Mouse (Mus musculus) left cerebral cortex, postnatal 10 days (tissue): ENCODE results near the gene Gpa33. TPM values are rescaled to one million over a fixed set of nuclear protein-coding genes. Genes with fewer than 3 reads are reported as not detected.

Experiments used
- DNase-seq, 2 experiments: peaks; one replicate each; pipeline ENCODE4 v3.0.0; 2021 to 2022; ENCODE audit warnings: low spot score in 2 of 2, mixed read lengths in 1 of 2; ENCODE audit errors: extremely low spot score in 1 of 2
- intact Hi-C: fragments of 180-260 bp; cut with DNase I; formaldehyde crosslinking; loops from one replicate; pipeline ENCODE4 v1.15.1; 2025
- total RNA-seq, 2 experiments: library from RNA; stranded (reverse); gene quantifications; 2 replicates each; pipeline ENCODE4 v1.2.3; 2021

The Gpa33 gene
- total RNA-seq = not detected

DNA sequence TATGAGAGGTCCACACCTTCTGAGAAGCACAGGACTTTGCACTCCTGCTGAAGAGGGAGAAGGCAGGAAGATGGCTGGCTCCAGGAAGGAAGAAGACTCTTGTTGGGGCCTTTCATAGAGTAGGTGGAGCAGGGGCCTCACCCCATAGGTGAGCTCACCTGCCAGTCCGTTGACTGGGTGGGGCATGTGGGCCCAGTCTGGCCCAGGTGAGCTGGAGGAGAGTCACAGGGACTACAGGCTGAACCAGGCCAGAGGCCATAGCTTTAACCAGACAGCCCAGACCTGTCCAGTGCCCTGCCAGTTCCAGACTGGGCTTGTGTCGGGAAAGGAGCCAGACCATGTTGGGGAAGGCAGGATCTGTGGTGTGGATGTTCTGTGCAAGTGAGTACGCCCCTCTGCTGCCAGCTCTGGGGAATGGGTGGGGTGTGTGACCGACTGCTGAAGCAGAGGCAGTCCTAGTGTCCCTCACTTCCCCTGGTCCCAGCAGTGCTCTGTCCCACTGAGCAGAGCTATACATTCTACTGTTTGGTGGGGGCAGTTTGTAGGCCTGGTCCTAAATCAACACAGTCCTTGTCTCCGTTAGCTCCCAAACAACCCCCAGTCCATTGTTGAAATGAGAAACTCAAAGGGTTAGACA lies at the start of gene Gpa33:
Gpa33 (plus strand) TSS at position 15 of the 637 bp plus-strand sequence.
- no peak for DNase-seq
- intact Hi-C loops = no loop called here

DNA sequence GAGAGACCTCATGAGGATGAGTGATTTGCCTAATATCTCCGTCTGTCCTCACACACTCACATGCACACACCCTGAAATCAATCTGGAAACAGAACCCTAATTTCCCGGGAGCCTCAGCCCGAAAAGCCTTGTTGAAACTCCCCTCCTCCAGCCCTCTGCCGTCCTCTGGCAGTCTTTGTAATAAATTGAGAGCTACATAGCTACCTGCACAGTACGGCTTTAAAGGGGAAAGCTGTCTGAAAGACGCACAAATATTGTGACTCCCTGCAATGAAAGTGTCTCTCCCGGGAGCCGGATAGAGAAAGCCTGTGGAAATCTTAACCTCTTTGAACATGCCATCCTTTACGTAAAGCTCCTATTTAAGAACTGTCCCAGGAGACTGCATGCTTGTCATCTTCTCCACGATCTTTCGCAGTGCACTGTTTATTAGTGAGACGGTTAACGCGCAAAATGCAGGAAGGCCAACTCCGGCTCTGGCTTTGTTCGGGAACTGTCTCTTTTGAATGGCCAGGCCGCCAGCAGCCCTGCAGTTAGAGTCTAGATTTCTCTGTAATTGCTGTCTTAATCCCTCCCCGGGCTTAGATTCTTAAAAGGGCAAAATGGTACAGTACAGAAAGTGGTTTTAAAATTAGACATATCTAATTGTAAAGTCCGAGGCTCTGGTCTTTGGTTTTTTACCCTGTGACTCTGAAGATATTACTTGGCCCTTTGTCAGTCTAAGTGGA lies 41.4 kb upstream of the Gpa33 start:
- DNase-seq = no peak

DNA sequence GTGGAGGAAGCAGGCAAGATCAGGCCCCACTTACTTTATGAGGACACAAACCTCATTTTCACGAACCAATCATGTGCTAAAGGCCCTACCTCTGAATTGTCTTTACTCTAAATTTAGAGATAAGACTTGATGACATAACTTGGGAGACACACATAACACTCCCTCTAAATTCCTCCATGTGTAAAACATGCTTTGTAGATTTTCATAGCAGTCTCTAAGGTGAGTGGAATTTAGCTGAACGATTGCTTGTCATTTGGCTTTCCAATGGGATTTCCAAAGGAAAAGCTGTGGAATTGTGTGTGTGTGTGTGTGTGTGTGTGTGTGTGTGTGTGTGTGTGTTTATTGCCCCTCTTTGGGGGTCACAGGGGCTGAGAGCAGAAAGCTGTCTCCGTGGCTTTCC lies 40.7 kb upstream of the Gpa33 start:
- DNase-seq = no peak
- intact Hi-C loops = no loop called here

More for the DNA sequence above, 41.4 kb upstream of the Gpa33 start:
- intact Hi-C loops = no loop called here

DNA sequence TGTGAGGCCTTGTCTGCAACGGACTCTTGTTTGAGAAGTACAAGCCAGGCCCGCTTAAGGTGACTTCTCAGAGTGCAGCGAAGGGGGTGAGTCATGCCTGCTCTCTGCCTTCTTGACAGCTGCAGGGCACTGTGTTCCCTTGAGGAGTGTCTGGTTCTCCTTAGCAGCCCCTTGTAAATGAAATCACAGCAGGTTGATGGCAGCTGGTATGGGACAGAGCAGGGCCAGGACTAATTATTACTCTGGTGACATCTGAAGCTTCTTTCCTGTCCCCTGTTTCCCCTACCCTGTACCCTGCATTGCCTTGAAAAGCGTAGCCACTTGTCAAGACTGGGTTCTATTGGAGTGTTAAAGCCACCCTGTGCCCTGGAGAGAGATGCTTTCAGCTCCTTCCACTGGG lies 40.3 kb upstream of the Gpa33 start:
- intact Hi-C loops = no loop called here
- no peak for DNase-seq

DNA sequence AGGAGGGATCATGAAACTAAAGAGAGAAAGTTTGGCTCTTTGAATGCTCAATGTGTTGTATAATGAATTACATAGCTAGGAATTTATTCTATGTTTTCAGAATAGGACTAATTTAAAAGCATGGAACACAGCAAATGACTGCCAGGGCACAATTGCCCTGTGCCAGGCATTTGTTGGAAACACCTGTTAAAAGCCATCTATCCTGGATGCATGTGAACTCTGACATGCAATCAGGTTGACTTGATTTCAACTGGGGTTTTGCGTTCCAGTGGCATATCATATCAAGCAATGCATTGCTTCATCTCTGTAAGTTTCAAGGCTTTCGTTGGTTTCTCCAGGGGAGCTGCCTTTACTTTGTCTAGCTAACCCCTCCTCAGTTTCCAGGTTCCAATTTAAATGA lies 39.7 kb upstream of the Gpa33 start:
- intact Hi-C loops = no loop called here
- no peak for DNase-seq

DNA sequence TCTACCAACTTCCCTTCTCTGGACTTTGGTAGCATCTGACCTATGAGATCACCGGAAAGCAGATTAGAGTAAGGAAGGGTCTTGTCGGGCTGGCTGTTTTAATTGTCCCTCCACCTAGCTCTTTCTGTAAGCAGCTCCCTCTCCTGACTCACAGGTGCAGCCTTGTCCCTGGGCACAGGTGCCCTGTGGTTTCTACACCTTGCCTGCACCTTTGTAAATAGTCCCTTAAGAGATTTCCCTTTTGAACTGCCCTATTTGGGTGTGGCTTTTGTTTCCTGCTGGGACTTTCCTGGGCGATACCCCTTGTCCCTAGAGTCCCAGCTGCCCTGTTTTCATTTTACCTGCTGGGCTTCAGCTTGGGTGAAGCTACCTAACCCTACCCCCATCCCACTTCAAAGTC lies 35.6 kb upstream of the Gpa33 start:
- intact Hi-C loops = no loop called here
- no peak for DNase-seq

DNA sequence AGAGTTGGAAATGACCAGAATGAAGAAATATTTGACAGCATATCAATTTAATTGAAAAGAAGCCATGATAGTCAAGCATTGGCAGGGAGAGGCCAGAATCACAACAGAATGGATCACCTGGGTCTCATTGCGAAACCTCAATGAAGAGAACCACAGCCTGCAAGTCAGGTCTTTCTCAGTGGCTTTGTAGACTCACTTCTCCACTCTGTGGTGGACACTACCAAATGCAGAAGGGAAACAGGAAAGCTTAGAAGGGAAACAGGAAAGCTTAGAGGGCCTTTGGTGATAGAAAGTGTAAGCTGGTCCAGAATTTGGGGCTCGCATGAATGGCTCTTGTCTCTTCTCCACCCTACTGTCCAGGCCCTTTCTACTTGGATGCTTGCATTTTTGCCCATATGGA lies 31.9 kb upstream of the Gpa33 start:
- no peak for DNase-seq
- intact Hi-C loops = no loop called here

DNA sequence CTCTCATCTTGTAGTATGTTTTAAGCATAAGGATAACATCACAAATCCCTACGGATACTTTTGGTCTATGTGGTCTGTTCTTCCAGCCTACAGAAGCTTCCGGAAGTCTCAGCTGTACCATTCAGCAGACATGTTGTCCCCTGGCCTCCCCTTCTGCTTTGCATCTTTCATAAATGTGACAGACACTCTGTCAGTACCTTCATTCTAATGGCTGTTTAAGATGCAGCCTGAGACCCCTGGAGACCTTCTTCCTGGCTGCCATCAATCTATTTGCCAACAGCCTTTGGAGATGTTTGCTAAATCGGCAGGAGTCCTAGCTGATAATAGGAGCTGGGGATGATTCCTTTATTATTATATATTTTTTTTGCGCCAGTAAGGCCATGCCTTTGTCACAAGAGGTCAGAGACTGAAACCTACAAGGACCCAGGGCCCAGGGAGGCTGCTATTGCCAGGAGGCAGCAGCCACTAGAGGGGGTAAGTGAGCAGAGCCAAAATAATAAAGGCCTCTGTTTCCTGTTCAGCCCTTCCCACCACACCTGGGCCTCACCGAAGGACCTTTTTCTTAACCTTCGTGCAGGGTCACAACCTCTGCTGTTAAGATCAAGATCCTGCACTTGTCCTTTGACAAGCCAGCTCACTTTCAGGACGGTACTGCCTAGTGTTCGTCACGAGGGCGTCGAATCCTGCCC lies 27.0 kb upstream of the Gpa33 start:
- intact Hi-C loops = no loop called here
- DNase-seq = no peak

DNA sequence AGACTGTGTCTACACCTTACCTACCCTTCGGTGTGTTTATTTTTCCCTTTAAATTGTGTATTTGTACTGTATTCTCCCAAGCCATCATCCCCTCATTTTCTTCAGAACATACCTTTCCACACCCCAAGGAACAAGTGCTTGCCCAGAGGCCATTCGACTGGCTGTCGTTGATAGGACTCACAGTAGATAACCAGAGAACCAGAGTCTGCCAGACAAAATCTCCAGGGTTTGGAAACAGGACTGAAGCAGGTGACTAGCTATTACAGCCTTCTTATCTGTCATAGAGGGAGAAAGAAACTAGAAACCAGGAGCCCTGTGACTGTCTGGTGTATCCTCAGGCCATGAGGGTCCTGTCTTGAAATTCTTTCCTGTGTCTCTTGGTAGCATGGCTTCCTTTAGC lies 25.2 kb upstream of the Gpa33 start:
- no peak for DNase-seq
- intact Hi-C loops = no loop called here

DNA sequence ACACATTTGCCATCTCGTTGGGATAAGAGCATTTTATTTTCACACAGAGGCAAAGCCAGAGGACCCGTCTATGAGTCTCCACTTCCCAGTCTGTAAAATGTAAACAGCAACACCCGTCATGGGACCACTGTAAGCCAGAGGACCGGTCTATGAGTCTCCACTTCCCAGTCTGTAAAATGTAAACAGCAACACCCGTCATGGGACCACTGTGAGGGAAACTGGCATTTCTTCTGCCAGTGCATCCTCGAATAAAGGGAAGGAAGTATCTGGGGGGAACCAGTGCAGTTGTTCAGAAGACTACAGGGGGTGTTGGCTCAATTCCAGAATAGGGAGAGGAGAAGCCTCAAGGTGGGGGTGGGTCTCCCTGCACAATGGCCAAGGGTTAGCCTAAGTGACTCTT lies 24.6 kb upstream of the Gpa33 start:
- DNase-seq = no peak
- intact Hi-C loops = no loop called here

DNA sequence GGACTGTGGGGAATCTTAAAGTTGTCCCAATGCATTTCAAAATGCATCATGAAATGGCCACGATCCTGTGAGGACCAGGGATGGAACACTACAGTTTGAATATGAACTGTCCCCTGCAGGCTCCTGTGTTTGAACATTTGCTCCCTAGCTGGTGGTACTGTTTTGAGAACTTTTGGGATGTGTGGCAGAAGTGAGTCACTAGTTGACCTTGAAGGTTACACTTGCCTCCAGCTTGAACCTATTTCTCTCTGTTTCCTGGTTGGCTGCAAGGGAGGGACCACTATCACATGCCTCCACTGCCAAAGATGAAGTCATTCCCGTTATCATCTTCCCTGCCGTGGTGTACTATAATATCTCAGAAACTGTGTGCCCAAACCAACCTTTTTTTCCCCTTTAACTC lies 15.1 kb upstream of the Gpa33 start:
- no peak for DNase-seq
- intact Hi-C loops = no loop called here

DNA sequence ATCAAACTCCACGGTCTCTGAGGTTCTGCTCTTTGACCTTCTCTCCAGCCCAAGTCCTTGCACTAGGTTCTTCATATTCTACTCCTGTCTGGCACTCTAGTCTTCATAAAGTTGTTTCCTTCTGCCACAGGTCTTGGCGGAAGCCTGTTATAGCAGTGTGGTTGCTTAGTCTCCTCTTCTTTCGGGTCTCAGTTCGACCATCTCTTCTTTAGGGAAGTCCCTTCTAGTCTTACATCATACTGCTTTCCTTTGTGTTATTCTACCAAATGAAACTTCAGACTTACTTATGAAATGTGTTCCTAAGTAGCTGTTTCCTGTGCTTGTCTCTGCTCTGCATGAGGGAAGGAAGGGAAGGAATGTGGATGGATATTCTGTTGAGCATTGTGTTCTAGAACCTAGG lies 14.3 kb upstream of the Gpa33 start:
- intact Hi-C loops = no loop called here
- DNase-seq = no peak

DNA sequence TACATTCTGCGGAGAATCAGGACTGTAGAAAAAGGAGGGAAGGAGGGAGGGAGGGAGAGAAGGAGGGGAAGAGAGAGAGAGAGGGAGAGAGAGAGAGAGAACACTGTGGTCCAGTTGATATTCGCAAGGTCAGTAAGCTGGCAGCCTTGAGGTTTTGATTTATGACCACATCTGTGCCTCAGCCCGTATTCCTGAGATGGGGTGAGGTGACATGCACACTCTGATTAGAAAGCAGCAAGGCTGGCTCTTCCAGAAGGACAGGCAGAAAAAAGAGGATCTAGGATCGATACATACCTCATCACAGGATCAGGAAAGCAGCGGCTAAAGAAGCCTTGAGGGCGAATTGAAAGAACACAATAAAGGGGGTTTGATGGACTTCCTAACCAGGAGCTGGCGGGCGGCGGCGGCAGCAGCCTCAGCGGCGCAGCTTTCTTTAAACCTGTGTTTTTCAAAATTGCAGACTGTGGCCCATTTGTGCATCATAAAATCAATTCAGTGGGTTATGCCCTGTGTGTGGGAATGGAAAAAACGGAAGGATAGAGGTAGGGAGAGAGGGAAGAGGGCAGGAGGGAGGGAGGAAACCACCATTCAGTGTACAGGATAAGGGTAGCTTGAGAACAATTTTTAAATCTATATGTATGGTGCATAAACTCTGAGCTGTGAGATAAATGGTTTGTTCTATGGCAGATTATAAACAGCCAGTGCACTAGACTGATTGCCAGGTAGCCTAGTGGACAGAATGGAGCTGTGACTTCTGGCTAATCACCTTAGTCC lies 12.0 kb upstream of the Gpa33 start:
- DNase-seq = no peak
- intact Hi-C loops = no loop called here

DNA sequence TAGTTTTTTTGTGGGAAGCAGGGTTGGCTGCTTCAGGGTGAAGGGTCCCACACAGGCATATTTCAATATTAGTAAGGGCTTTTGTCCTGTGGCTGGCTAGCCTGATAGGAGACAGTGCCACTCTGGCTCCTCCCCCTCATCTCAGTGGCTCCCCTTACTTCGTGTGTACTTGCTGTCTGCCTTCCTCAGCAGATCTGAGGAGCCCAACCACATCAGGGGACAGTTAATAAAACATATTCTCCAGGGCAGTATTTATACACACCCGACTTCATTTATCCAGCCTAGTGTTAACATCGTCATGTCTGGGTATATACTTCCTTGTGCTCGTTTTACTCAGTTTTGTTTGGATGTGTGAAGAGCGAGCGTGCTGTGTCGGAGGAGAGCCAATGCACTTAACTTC lies 7.9 kb upstream of the Gpa33 start:
- DNase-seq = no peak
- intact Hi-C loops = no loop called here

DNA sequence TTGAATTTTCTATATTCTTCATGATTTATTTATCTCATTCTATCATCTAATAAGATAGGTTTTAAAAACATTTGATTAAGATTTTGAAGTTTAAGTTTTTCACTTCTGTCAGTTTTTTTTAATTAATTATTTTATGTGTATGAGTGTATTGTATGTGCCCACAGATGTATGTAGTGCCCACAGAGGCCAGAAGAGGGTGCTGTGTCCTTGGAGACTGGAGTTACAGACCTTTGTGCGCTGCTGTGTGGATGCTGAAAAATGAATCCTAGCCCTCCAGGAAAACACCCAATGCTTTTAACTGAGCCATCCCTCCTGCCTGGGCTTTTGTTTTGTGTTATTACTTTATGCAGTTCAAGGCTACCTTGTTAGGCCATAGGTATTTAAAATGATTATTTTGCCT lies 7.0 kb upstream of the Gpa33 start:
- no peak for DNase-seq
- intact Hi-C loops = no loop called here

DNA sequence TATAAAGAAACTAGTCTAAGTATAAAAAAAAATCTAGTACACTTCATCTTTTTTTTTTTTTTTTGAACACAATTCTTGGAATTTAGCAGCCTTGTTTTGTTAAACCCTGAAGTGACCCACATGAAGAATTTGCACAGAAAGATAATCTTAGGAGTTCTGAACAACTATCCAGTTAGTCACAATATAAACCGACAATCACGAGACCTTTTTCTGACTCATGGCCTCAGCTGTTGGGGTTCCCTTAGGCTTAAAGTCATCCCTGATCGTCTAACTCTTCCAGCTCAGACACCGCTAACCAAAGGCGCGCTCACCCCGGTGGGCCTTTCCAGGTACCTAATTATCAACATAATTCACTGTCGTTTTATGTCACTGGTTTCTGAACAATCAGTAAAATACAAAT lies 6.3 kb upstream of the Gpa33 start:
- DNase-seq = no peak
- intact Hi-C loops = no loop called here

DNA sequence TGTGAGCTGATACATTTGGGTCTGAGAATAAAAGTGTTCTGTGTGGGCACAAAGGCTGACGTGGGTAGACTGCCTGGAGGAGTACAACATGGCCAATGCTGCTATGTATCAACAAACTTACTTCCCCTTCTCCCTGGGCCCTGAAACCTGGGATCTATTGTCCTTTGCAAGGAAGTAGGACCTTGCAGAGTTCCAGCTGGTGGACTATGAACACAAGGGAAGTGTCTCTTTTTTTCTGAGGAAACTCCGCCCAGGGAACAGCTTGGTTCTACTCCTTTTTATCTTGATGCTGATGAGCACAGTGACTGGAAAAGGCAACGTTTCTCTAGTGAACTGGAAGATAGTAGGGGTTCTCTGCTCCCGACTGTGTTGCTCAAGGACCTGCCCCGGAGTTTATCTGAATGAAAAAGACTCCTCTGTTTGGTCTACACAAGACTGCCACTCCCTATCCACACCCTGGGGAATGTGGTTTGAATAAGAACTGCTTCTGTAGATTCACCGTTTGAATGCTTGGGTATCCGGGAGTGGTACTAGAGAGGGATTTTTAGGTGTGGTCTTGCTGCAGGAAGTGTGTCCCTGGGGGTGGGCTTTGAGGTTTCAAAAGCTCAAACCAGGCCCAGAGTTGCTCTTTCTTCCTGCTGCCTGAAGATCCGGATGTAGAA lies 5.0 kb upstream of the Gpa33 start:
- intact Hi-C loops = no loop called here
- DNase-seq = no peak

DNA sequence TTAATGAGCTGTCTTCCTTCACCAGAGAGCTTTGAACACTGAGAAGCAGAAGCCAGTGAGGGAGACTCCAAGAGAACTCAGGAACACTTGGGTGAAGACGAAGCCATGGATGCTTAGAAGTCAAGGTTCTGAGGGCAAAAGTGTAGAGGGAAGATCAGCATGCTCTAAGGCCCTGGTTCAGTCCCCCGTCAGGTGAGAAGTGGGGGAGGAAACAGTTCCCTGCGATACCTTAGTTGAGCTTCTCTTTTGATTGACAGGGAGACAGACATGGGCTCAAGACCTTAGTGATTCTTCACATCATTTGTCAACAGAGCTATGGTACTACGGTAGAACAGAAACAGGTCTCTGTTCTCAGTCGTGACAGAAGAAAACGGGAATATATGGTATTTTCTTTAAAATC lies 3.7 kb upstream of the Gpa33 start:
- intact Hi-C loops = no loop called here
- DNase-seq = no peak

DNA sequence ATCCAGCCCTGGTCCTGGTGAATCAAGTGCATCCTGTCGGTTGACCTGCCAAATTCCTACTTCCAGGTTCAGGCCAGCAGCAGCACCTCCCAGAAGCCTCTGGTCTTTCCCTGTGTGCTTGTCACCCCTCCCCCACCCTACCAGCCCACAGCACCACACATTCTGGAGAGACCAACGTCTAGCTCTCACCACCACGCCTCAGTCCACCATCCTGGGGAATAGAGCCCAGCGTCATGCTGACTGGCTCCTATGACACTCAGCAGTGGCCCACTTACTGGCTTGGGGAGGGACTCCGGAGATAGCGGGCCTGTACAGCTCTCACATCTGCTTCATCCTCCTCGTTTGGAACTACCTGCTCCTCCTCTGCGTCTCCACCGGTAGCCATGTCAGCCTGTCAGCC lies 3.2 kb upstream of the Gpa33 start:
- no peak for DNase-seq
- intact Hi-C loops = no loop called here
